Mouse (Mus musculus) midbrain, postnatal 0 days (tissue): Measurements from ENCODE around the gene Hs3st3b1. TPM values are rescaled to one million over a fixed set of nuclear protein-coding genes. Genes with fewer than 3 reads are reported as not detected.

Experiments
- ATAC-seq: fragments of 200-750 bp; cut with Nextera tagmentation; 2 replicates; pipeline ENCODE4 v1.8.0; 2017; ENCODE audit warnings: moderate number of reproducible peaks, mild to moderate bottlenecking, moderate TSS enrichment, moderate library complexity; ENCODE audit not compliant: low FRiP score
- DNase-seq: peaks from one replicate; pipeline ENCODE4 v3.0.0-alpha.2; 2015; ENCODE audit warnings: low spot score
- H3K27ac ChIP-seq: fragments of 300-500 bp; sonication (generic); 2 replicates; pipeline ENCODE4 v1.5.1; 2014; ENCODE audit warnings: low read depth, mild to moderate bottlenecking, low read length, mixed read lengths
- H3K27me3 ChIP-seq: fragments of 300-500 bp; sonication (generic); 2 replicates; pipeline ENCODE4 v1.6.1; 2014; ENCODE audit warnings: low read length, control low read depth, mixed read lengths; ENCODE audit not compliant: insufficient read depth
- H3K36me3 ChIP-seq: fragments of 300-500 bp; sonication (generic); 2 replicates; pipeline ENCODE4 v1.6.1; 2014; ENCODE audit warnings: low read length, control low read depth, mixed read lengths; ENCODE audit not compliant: insufficient read depth
- H3K4me1 ChIP-seq: fragments of 300-500 bp; sonication (generic); 2 replicates; pipeline ENCODE4 v1.6.1; 2014; ENCODE audit warnings: mild to moderate bottlenecking, control low read depth, antibody characterized with exemption, low read length, mixed read lengths; ENCODE audit not compliant: insufficient read depth
- H3K4me2 ChIP-seq: fragments of 300-500 bp; sonication (generic); 2 replicates; pipeline ENCODE4 v1.6.1; 2014; ENCODE audit warnings: low read depth, mild to moderate bottlenecking, low read length, mixed read lengths; ENCODE audit not compliant: poor library complexity, severe bottlenecking
- H3K4me3 ChIP-seq: fragments of 300-500 bp; sonication (generic); 2 replicates; pipeline ENCODE4 v1.5.1; 2014; ENCODE audit warnings: low read depth, mild to moderate bottlenecking, low read length, moderate library complexity
- H3K9ac ChIP-seq: fragments of 300-500 bp; sonication (generic); replicated peaks from 2 replicates; pipeline ENCODE4 v1.6.1; 2014; ENCODE audit warnings: mild to moderate bottlenecking, low read length, moderate library complexity, mixed read lengths; ENCODE audit not compliant: poor library complexity, severe bottlenecking
- H3K9me3 ChIP-seq: fragments of 300-500 bp; sonication (generic); 2 replicates; pipeline ENCODE4 v1.6.1; 2016; ENCODE audit warnings: low read length, control low read depth
- CTCF ChIP-seq: IDR thresholded peaks from 2 replicates; pipeline ENCODE4 v1.5.1; 2016; ENCODE audit warnings: antibody characterized with exemption, mild to moderate bottlenecking
- WGBS: fragments of 180-500 bp; shearing (Covaris S2); extraction: QIAGEN DNeasy Blood & Tissue Kit; methylation state at CpG from one replicate; pipeline ENCODE4 v1.1.7; 2014; 5-methylcytosine and 5-hydroxymethylcytosine counted together
- polyA plus RNA-seq: library from polyadenylated mRNA; unstranded; fragments of >200 nt; fragmentation: Nextera tagmentation; extraction: Ambion mirVana; gene quantifications from 2 replicates; pipeline ENCODE4 v1.2.1, GENCODE M21; 2015
- total RNA-seq: library from RNA; depleted of rRNA; stranded (reverse); fragments of >200 nt; gene quantifications from 2 replicates; pipeline ENCODE4 v1.2.3, GENCODE M21; 2014; rRNA removed

The Hs3st3b1 gene
- total and polyA plus RNA-seq, 2 experiments from 2014 or later, result 7.9 to 24.9 TPM

- H3K4me3 ChIP-seq, result no peak overlapping the region
- no peak overlapping the region for H3K4me2 ChIP-seq
- no peaks in the 10 kb centered on the region for H3K4me1 ChIP-seq
- H3K27ac ChIP-seq, result no peak overlapping the region
- 53% methylated on average over 1 of the region's 1 CpGs for WGBS
- H3K9ac ChIP-seq, result no peak overlapping the region
- no peaks in the 10 kb centered on the region for H3K9me3 ChIP-seq
- DNase-seq (no peak), ATAC-seq (no peak)
- no peak for TF ChIP-seq CTCF
- H3K27me3 ChIP-seq, result no peaks in the 10 kb centered on the region; the same call in 1 of the 2 replicates
- H3K36me3 ChIP-seq, result no peaks in the 10 kb centered on the region
These were observed 60.1 kb downstream of the Hs3st3b1 start for GRCm38 (mm10) chr11:63861982-63862381.

- H3K4me3 ChIP-seq, result no peak overlapping the region
- no peaks in the 10 kb centered on the region for H3K9me3 ChIP-seq
- ATAC-seq (no peak), DNase-seq (no peak)
- WGBS, result 90% methylated on average over 6 of the region's 6 CpGs
- H3K9ac ChIP-seq, result no peak overlapping the region
- H3K4me2 ChIP-seq, result no peak overlapping the region
- H3K4me1 ChIP-seq, result no peaks in the 10 kb centered on the region
- no peak for TF ChIP-seq CTCF
- no peak overlapping the region for H3K27ac ChIP-seq
- no peaks in the 10 kb centered on the region for H3K27me3 ChIP-seq
- H3K36me3 ChIP-seq, result no peaks in the 10 kb centered on the region
These were observed 70.9 kb downstream of the Hs3st3b1 start for GRCm38 (mm10) chr11:63851041-63851730.

GRCm38 (mm10) chr11:63850261-63850660 is 71.8 kb downstream of the Hs3st3b1 start:
- Histone ChIP-seq H3K4me1 (no peaks in the 10 kb centered on the region), H3K9me3 (no peaks in the 10 kb centered on the region), H3K27ac (no peak overlapping the region), H3K9ac (no peak overlapping the region), H3K27me3 (no peaks in the 10 kb centered on the region), H3K4me3 (no peak overlapping the region), H3K36me3 (no peaks in the 10 kb centered on the region), H3K4me2 (no peak overlapping the region)
- ATAC-seq (no peak), DNase-seq (no peak)
- no peak for TF ChIP-seq CTCF
- WGBS, result 86% methylated on average over 4 of the region's 4 CpGs

GRCm38 (mm10) chr11:63845379-63845778 is 76.7 kb downstream of the Hs3st3b1 start:
- no peak overlapping the region for H3K27ac ChIP-seq
- H3K4me1 ChIP-seq, result no peaks in the 10 kb centered on the region
- H3K36me3 ChIP-seq, result no peaks in the 10 kb centered on the region
- H3K9ac ChIP-seq, result no peak overlapping the region
- no peak overlapping the region for H3K4me2 ChIP-seq
- DNase-seq (no peak), ATAC-seq (no peak)
- no peak for TF ChIP-seq CTCF
- 90% methylated on average over 6 of the region's 6 CpGs for WGBS
- H3K9me3 ChIP-seq, result no peaks in the 10 kb centered on the region
- H3K4me3 ChIP-seq, result no peak overlapping the region
- no peaks in the 10 kb centered on the region for H3K27me3 ChIP-seq

- Histone ChIP-seq H3K4me1 (no peaks in the 10 kb centered on the region), H3K9me3 (no peaks in the 10 kb centered on the region), H3K4me3 (no peak overlapping the region), H3K9ac (no peak overlapping the region), H3K4me2 (no peak overlapping the region), H3K36me3 (no peaks in the 10 kb centered on the region), H3K27ac (no peak overlapping the region), H3K27me3 (no peaks in the 10 kb centered on the region)
- ATAC-seq (no peak), DNase-seq (no peak)
- WGBS, result 57% methylated on average over 8 of the region's 8 CpGs
- TF ChIP-seq CTCF, result no peak
These were observed 77.4 kb downstream of the Hs3st3b1 start for GRCm38 (mm10) chr11:63844701-63845100.

GRCm38 (mm10) chr11:63837526-63837925 is 84.6 kb downstream of the Hs3st3b1 start:
- no peaks in the 10 kb centered on the region for H3K9me3 ChIP-seq
- H3K4me1 ChIP-seq, result peaks cover 4% of the 10 kb centered on the region; the same call in 1 of the 2 replicates
- 76% methylated on average over 13 of the region's 13 CpGs for WGBS
- no peak overlapping the region for H3K4me2 ChIP-seq
- H3K27ac ChIP-seq, result no peak overlapping the region
- no peaks in the 10 kb centered on the region for H3K36me3 ChIP-seq
- no peak for DNase-seq
- no peaks in the 10 kb centered on the region for H3K27me3 ChIP-seq
- H3K9ac ChIP-seq, result no peak overlapping the region
- ATAC-seq, result no peak
- H3K4me3 ChIP-seq, result no peak overlapping the region
- TF ChIP-seq CTCF, result no peak

Other genes starting within 250 kb of the Hs3st3b1 start
- gene Cox10, start 157.2 kb upstream of the Hs3st3b1 start, total RNA-seq, result 21.5 and 24.2 TPM in 2 replicates
- gene Cox10, start 157.2 kb upstream of the Hs3st3b1 start, polyA plus RNA-seq, result 34.5 and 36.4 TPM in 2 replicates